Mouse (Mus musculus) large intestine, adult 2 months (tissue): ENCODE results near the gene G6pdx. TPM values are rescaled to one million over a fixed set of nuclear protein-coding genes. Genes with fewer than 3 reads are reported as not detected.

Experiments used
- polyA plus RNA-seq: library from polyadenylated mRNA; depleted of rRNA; stranded (reverse); fragments of >200 nt; gene quantifications from 2 replicates; pipeline ENCODE4 v1.2.3, GENCODE M21; 2012; rRNA removed

Gene G6pdx
- polyA plus RNA-seq, 1 experiment: 40.5 TPM

Other genes starting within 250 kb of the G6pdx start
- gene Flna, start 179.4 kb downstream of the G6pdx start, polyA plus RNA-seq: 553 and 589 TPM in 2 replicates
- gene Emd, start 174.5 kb downstream of the G6pdx start, polyA plus RNA-seq: 44.3 and 48.8 TPM in 2 replicates
- 1,702 and 1,771 TPM in 2 replicates for gene Rpl10, start 158.4 kb downstream of the G6pdx start, polyA plus RNA-seq
- 63.1 and 89.6 TPM in 2 replicates for gene Taz, start 147.3 kb downstream of the G6pdx start, polyA plus RNA-seq
- gene Dnase1l1, start 146.9 kb downstream of the G6pdx start, polyA plus RNA-seq: 20.5 and 25.7 TPM in 2 replicates
- gene Atp6ap1, start 132.1 kb downstream of the G6pdx start, polyA plus RNA-seq: 141 and 214 TPM in 2 replicates
- 138 and 150 TPM in 2 replicates for gene Gdi1, start 124.2 kb downstream of the G6pdx start, polyA plus RNA-seq
- gene Fam50a, start 116.2 kb downstream of the G6pdx start, polyA plus RNA-seq: 7.1 and 8.9 TPM in 2 replicates
- gene Plxna3, start 100.1 kb downstream of the G6pdx start, polyA plus RNA-seq: 3.0 and 5.0 TPM in 2 replicates
- 45.0 and 58.7 TPM in 2 replicates for gene Lage3, start 75.6 kb downstream of the G6pdx start, polyA plus RNA-seq
- gene Ubl4a, start 56.0 kb downstream of the G6pdx start, polyA plus RNA-seq: 45.9 and 52.2 TPM in 2 replicates
- 13.6 and 15.2 TPM in 2 replicates for gene Slc10a3, start 55.8 kb downstream of the G6pdx start, polyA plus RNA-seq
- 25.0 and 28.0 TPM in 2 replicates for gene Fam3a, start 35.9 kb downstream of the G6pdx start, polyA plus RNA-seq
- gene Ikbkg, start 35.9 kb downstream of the G6pdx start, polyA plus RNA-seq: 7.0 and 12.6 TPM in 2 replicates
- gene Gm6880, start 52.2 kb upstream of the G6pdx start, polyA plus RNA-seq: not detected in 2 replicates
- gene Olfr1326-ps1, start 145.7 kb upstream of the G6pdx start, polyA plus RNA-seq: not detected in 2 replicates
- gene Olfr1325, start 163.5 kb upstream of the G6pdx start, polyA plus RNA-seq: not detected in 2 replicates
- gene Gm5640, start 216.4 kb upstream of the G6pdx start, polyA plus RNA-seq: not detected in 2 replicates